ENCODE assay signal across 8 mouse cellular contexts in genomic region chr17:36043286-36043685, GRCm38 (mm10). TPM values are rescaled to one million over a fixed set of nuclear protein-coding genes. Genes with fewer than 3 reads are reported as not detected.
A peak's percentile ranks its signal among the peaks of the same experiment; 100 is the strongest.
DNase-seq lines count a peak whose midpoint lies in the region; ATAC-seq lines count a peak whose summit lies in the region.

No protein-coding gene starts in this region.

- no peaks in the 10 kb centered on the region for H3K27me3 ChIP-seq in lung, embryonic 15.5 days
- H3K27me3 ChIP-seq in limb, embryonic 13.5 days = 0 out of 2 replicates have a peak, but pooled peaks cover 3% of the 10 kb centered on the region
- no peaks in the 10 kb centered on the region for H3K27me3 ChIP-seq in stomach, embryonic 14.5 days (ENCODE audit: control insufficient read depth, insufficient read depth, low read length)

- peak overlapping the region; percentile 39 for H3K4me3 ChIP-seq in lung, embryonic 15.5 days
- peak overlapping the region; percentile 45 for H3K4me3 ChIP-seq in limb, embryonic 13.5 days
- H3K4me3 ChIP-seq in stomach, embryonic 14.5 days (ENCODE audit: low read depth, low read length) = peak overlapping the region; percentile 31

- H3K9me3 ChIP-seq in lung, embryonic 15.5 days = no peaks in the 10 kb centered on the region
- H3K9me3 ChIP-seq in limb, embryonic 13.5 days = no peaks in the 10 kb centered on the region
- no peaks in the 10 kb centered on the region for H3K9me3 ChIP-seq in stomach, embryonic 14.5 days (ENCODE audit: control insufficient read depth, low read depth, low read length)

- peak; percentile 38 for DNase-seq in CD4-positive, CD25-positive, alpha-beta regulatory T cell, adult 2 months (ENCODE audit: low read depth, low spot score)
- DNase-seq in lung, postnatal 36 days = no peak
- DNase-seq in thymus, adult 18-20 months = no peak
- no peak for DNase-seq in cerebellum, postnatal 14 days

- ATAC-seq in CD4-positive, CD25-positive, alpha-beta regulatory T cell, adult 4 months = no peak
- no peak for ATAC-seq in lung, embryonic 15.5 days (ENCODE audit: borderline replicate concordance, extremely low read depth, low FRiP score, low TSS enrichment)
- ATAC-seq in limb, embryonic 13.5 days (ENCODE audit: low FRiP score, low read depth) = no peak
- no peak for ATAC-seq in stomach, embryonic 14.5 days (ENCODE audit: insufficient number of reproducible peaks, insufficient read depth, low FRiP score, low read depth)

- peaks cover 5% of the 10 kb centered on the region for H3K4me1 ChIP-seq in lung, embryonic 15.5 days
- peaks cover 4% of the 10 kb centered on the region; the same call in 1 of the 2 replicates for H3K4me1 ChIP-seq in limb, embryonic 13.5 days
- no peaks in the 10 kb centered on the region for H3K4me1 ChIP-seq in stomach, embryonic 14.5 days (ENCODE audit: control insufficient read depth, insufficient read depth, low read length)

- H3K9ac ChIP-seq in lung, embryonic 15.5 days = peak overlapping the region; percentile 25; the same call in 1 of the 2 replicates
- H3K9ac ChIP-seq in limb, embryonic 13.5 days = peak overlapping the region; percentile 54
- H3K9ac ChIP-seq in stomach, embryonic 14.5 days (replicated peaks; ENCODE audit: low read depth, low read length) = no peak overlapping the region

- peak overlapping the region; percentile 81 for H3K4me2 ChIP-seq in lung, embryonic 15.5 days
- peak overlapping the region; percentile 77 for H3K4me2 ChIP-seq in limb, embryonic 13.5 days (replicated peaks)
- H3K4me2 ChIP-seq in stomach, embryonic 14.5 days (replicated peaks; ENCODE audit: low read depth, low read length) = peak overlapping the region; percentile 58

- 72% methylated on average over 3 of the region's 3 CpGs for WGBS in lung, embryonic 15.5 days
- WGBS in limb, embryonic 13.5 days = 74% methylated on average over 3 of the region's 3 CpGs
- 79% methylated on average over 3 of the region's 3 CpGs for WGBS in stomach, embryonic 14.5 days

- H3K27ac ChIP-seq in lung, embryonic 15.5 days = peak overlapping the region; percentile 50; the same call in 1 of the 2 replicates
- no peak overlapping the region for H3K27ac ChIP-seq in limb, embryonic 13.5 days
- no peak overlapping the region for H3K27ac ChIP-seq in stomach, embryonic 14.5 days (ENCODE audit: low read length)

- no peaks in the 10 kb centered on the region for H3K36me3 ChIP-seq in lung, embryonic 15.5 days
- no peaks in the 10 kb centered on the region for H3K36me3 ChIP-seq in limb, embryonic 13.5 days
- no peaks in the 10 kb centered on the region for H3K36me3 ChIP-seq in stomach, embryonic 14.5 days (ENCODE audit: control insufficient read depth, insufficient read depth, low read length)

RNA-seq across cellular contexts. Expression of gene Gm6034, which starts 0.5 kb away (rescaled TPM):
- under 1 TPM in 1 of 2 experiments, not detected in 1; 0.66 TPM for polyA plus RNA-seq in CD4-positive, CD25-positive, alpha-beta regulatory T cell, adult 4 months (2017; shearing (Covaris generic))
- polyA plus RNA-seq in lung, embryonic 15.5 days (2015; fragmentation: Nextera tagmentation; extraction: Ambion mirVana) = not detected in 2 replicates
- polyA plus RNA-seq in limb, embryonic 13.5 days (2015; fragmentation: Nextera tagmentation; extraction: Ambion mirVana) = not detected in 2 replicates
- polyA plus RNA-seq in stomach, embryonic 14.5 days (2014; fragmentation: Nextera tagmentation; extraction: Ambion mirVana) = not detected in 2 replicates

RNA-seq across cellular contexts. Expression of gene H2-T22, which starts 0.7 kb away (rescaled TPM):
- 100 to 1,000 TPM; 407 to 526 TPM for polyA plus RNA-seq in CD4-positive, CD25-positive, alpha-beta regulatory T cell, adult 4 months (2017; shearing (Covaris generic))
- polyA plus RNA-seq in lung, embryonic 15.5 days (2015; fragmentation: Nextera tagmentation; extraction: Ambion mirVana) = 16.1 and 18.4 TPM in 2 replicates
- 18.8 and 21.1 TPM in 2 replicates for polyA plus RNA-seq in limb, embryonic 13.5 days (2015; fragmentation: Nextera tagmentation; extraction: Ambion mirVana)
- 19.3 and 21.8 TPM in 2 replicates for polyA plus RNA-seq in stomach, embryonic 14.5 days (2014; fragmentation: Nextera tagmentation; extraction: Ambion mirVana)

RNA-seq across cellular contexts. Expression of gene H2-T23, which starts 10.6 kb away (rescaled TPM):
- polyA plus RNA-seq in CD4-positive, CD25-positive, alpha-beta regulatory T cell, adult 4 months (2017; shearing (Covaris generic)) = 1,000 to 10,000 TPM in 1 of 2 experiments, 100 to 1,000 TPM in 1; 829 to 1,151 TPM
- 6.1 and 8.4 TPM in 2 replicates for polyA plus RNA-seq in lung, embryonic 15.5 days (2015; fragmentation: Nextera tagmentation; extraction: Ambion mirVana)
- 7.3 TPM in 2 replicates for polyA plus RNA-seq in limb, embryonic 13.5 days (2015; fragmentation: Nextera tagmentation; extraction: Ambion mirVana)
- 8.4 and 10.6 TPM in 2 replicates for polyA plus RNA-seq in stomach, embryonic 14.5 days (2014; fragmentation: Nextera tagmentation; extraction: Ambion mirVana)

RNA-seq across cellular contexts. Expression of gene Gm11127, which starts 14.9 kb away (rescaled TPM):
- polyA plus RNA-seq in CD4-positive, CD25-positive, alpha-beta regulatory T cell, adult 4 months (2017; shearing (Covaris generic)) = not detected
- not detected in 2 replicates for polyA plus RNA-seq in lung, embryonic 15.5 days (2015; fragmentation: Nextera tagmentation; extraction: Ambion mirVana)
- polyA plus RNA-seq in limb, embryonic 13.5 days (2015; fragmentation: Nextera tagmentation; extraction: Ambion mirVana) = not detected in 2 replicates
- not detected in 2 replicates for polyA plus RNA-seq in stomach, embryonic 14.5 days (2014; fragmentation: Nextera tagmentation; extraction: Ambion mirVana)

RNA-seq across cellular contexts. Expression of gene H2-T24, which starts 22.9 kb away (rescaled TPM):
- polyA plus RNA-seq in CD4-positive, CD25-positive, alpha-beta regulatory T cell, adult 4 months (2017; shearing (Covaris generic)) = 10 to 100 TPM; 31.2 to 45.1 TPM
- polyA plus RNA-seq in lung, embryonic 15.5 days (2015; fragmentation: Nextera tagmentation; extraction: Ambion mirVana) = 2.2 and 3.2 TPM in 2 replicates
- polyA plus RNA-seq in limb, embryonic 13.5 days (2015; fragmentation: Nextera tagmentation; extraction: Ambion mirVana) = 3.4 and 4.1 TPM in 2 replicates
- 3.3 and 5.3 TPM in 2 replicates for polyA plus RNA-seq in stomach, embryonic 14.5 days (2014; fragmentation: Nextera tagmentation; extraction: Ambion mirVana)

Comparison
In these comparisons a context has a peak if more than half of its experiments do, and no peak if none do; other contexts are left out.
1. RNA of gene H2-T22, which starts 0.7 kb away (polyA plus RNA-seq): 407 to 526 TPM in CD4-positive, CD25-positive, alpha-beta regulatory T cell, adult 4 months; 19.3 to 21.8 TPM in stomach, embryonic 14.5 days, 18.8 to 21.1 TPM in limb, embryonic 13.5 days and 16.1 to 18.4 TPM in lung, embryonic 15.5 days; every median in the first group is over 10 times any median in the second.
2. RNA of gene H2-T23, which starts 10.6 kb away (polyA plus RNA-seq): 829 to 1,151 TPM in CD4-positive, CD25-positive, alpha-beta regulatory T cell, adult 4 months; 8.4 to 10.6 TPM in stomach, embryonic 14.5 days, 6.1 to 8.4 TPM in lung, embryonic 15.5 days and 7.3 TPM in limb, embryonic 13.5 days; every median in the first group is over 10 times any median in the second.
3. Peak in every context shown above with its lines, with median percentiles within 50 percentile points of each other: H3K4me2 ChIP-seq and H3K4me3 ChIP-seq.